Mouse (Mus musculus): Measurements from ENCODE around the gene Prelid3b. TPM values are rescaled to one million over a fixed set of nuclear protein-coding genes. Genes with fewer than 3 reads are reported as not detected.
A peak's percentile ranks its signal among the peaks of the same experiment; 100 is the strongest.

Gene Prelid3b
- polyA plus RNA-seq, 1 experiment from 2014 or later: 68.9 TPM

DNA sequence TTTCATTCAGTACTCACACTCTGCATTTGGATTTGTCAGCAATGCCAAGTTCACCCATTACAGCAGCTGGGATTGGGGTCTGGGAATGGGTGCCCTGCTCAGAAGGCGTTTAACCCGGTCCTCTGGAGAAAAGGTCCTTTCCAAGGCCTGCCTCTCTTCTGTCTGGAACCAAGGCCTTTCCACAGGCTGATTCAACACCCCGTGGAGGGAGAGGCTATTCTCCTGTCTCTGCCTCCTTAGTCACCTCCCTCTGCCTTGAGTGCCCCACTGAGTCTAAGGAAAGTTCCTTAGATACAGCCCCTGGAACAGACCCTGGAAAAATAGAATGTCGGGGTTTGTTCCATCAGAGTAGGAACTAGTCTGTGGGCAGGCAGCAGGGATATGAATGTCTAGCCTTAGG is 24.5 kb downstream of the Prelid3b start:
- Histone ChIP-seq H3K36me3 (ENCODE audit: insufficient read depth, low read length) (no peaks in the 10 kb centered on the region), H3K27ac (ENCODE audit: low read length) (no peak overlapping the region), H3K9me3 (ENCODE audit: low read length) (no peaks in the 10 kb centered on the region), H3K4me3 (ENCODE audit: low read depth, low read length) (no peak overlapping the region), H3K4me1 (ENCODE audit: insufficient read depth, low read depth, low read length) (no peaks in the 10 kb centered on the region), H3K4me2 (replicated peaks; ENCODE audit: low read depth, low read length) (no peak overlapping the region), H3K27me3 (replicated peaks; ENCODE audit: insufficient read depth, low read length) (no peaks in the 10 kb centered on the region), H3K9ac (replicated peaks; ENCODE audit: low read depth) (no peak overlapping the region)
- no peak for TF ChIP-seq CTCF (IDR thresholded peaks at IDR 0.05)
- TF ChIP-seq EP300 (IDR thresholded peaks at IDR 0.05): no peak
- DNase-seq (ENCODE audit: low spot score) (no peak), ATAC-seq (no peak)
- 83% methylated on average over 4 of the region's 4 CpGs for WGBS

DNA sequence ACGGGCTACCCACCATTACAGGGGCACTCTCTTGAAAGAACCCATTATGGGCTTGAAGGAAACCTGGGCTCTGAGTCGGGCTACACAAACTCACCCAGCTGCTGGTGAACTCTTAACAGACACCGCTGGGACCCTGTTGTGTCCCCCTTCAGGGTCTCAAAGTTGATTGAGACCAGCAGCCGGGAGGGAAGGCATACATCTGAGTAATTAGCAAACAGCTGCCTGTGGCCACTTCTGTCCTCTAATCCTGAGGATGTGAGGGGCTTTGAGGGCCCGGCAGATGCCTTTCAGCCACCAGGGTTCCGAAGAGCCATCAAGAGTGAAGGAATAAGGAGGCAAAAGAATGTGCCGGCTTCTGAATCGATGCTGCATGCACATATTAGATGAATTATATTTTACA is 26.0 kb downstream of the Prelid3b start:
- H3K27ac ChIP-seq (ENCODE audit: low read length): no peak overlapping the region
- H3K4me1 ChIP-seq (ENCODE audit: insufficient read depth, low read depth, low read length): no peaks in the 10 kb centered on the region
- H3K4me3 ChIP-seq (ENCODE audit: low read depth, low read length): no peak overlapping the region
- 54% methylated on average over 8 of the region's 8 CpGs for whole genome bisulfite sequencing
- no peaks in the 10 kb centered on the region for H3K9me3 ChIP-seq (ENCODE audit: low read length)
- no peaks in the 10 kb centered on the region for H3K27me3 ChIP-seq (replicated peaks; ENCODE audit: insufficient read depth, low read length)
- no peak overlapping the region for H3K4me2 ChIP-seq (replicated peaks; ENCODE audit: low read depth, low read length)
- DNase-seq (ENCODE audit: low spot score) (no peak), ATAC-seq (no peak)
- H3K9ac ChIP-seq (replicated peaks; ENCODE audit: low read depth): no peak overlapping the region
- TF ChIP-seq CTCF (IDR thresholded peaks at IDR 0.05) (no peak), EP300 (IDR thresholded peaks at IDR 0.05) (no peak)
- H3K36me3 ChIP-seq (ENCODE audit: insufficient read depth, low read length): no peaks in the 10 kb centered on the region

DNA sequence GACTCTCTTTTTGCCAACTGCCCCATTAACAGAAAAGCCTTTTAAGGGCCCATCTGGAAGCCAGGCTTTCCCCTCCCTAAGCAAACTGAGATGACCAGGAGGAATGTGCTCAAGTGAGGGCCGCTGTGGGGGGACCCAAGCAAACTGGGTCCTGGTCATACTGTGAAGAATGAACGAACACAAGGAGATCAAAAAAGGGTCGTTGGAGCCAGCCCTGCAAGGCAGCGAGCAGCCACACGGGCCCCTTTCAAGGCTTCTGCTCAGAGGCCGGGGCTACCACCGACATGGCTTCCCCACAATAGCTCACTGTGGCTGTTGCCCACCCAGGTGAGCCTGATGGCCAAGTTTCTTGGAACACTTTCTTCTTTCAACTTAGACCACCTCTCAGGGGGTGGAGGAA is 26.4 kb downstream of the Prelid3b start:
- H3K27me3 ChIP-seq (replicated peaks; ENCODE audit: insufficient read depth, low read length): no peaks in the 10 kb centered on the region
- H3K4me2 ChIP-seq (replicated peaks; ENCODE audit: low read depth, low read length): no peak overlapping the region
- no peak for TF ChIP-seq EP300 (IDR thresholded peaks at IDR 0.05)
- TF ChIP-seq CTCF (IDR thresholded peaks at IDR 0.05): no peak
- DNase-seq (ENCODE audit: low spot score) (no peak), ATAC-seq (no peak)
- H3K36me3 ChIP-seq (ENCODE audit: insufficient read depth, low read length): no peaks in the 10 kb centered on the region
- H3K4me3 ChIP-seq (ENCODE audit: low read depth, low read length): no peak overlapping the region
- 40% methylated on average over 7 of the region's 7 CpGs for WGBS
- H3K9ac ChIP-seq (replicated peaks; ENCODE audit: low read depth): no peak overlapping the region
- no peak overlapping the region for H3K27ac ChIP-seq (ENCODE audit: low read length)
- no peaks in the 10 kb centered on the region for H3K9me3 ChIP-seq (ENCODE audit: low read length)
- no peaks in the 10 kb centered on the region for H3K4me1 ChIP-seq (ENCODE audit: insufficient read depth, low read depth, low read length)

DNA sequence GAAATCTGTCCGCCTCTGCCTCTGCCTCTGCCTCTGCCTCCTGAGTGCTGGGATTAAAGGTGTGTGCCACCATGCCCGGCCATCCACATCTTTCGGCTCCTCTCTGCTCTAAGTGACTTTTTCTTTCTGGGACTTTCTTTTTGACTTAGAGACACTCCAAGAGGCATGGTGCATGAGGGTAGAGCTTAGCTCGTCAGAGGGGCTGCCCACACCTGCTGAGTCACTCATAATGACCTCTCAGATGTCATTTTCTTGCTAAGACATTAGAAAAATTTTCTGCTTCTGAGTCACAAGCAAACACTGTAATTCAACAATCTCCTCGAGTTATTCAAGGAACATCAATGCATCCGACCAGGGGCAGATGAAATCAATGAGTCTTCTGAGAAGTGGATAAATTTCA is 27.9 kb downstream of the Prelid3b start:
- no peak overlapping the region for H3K4me2 ChIP-seq (replicated peaks; ENCODE audit: low read depth, low read length)
- ATAC-seq (no peak), DNase-seq (ENCODE audit: low spot score) (no peak)
- no peak overlapping the region for H3K9ac ChIP-seq (replicated peaks; ENCODE audit: low read depth)
- H3K36me3 ChIP-seq (ENCODE audit: insufficient read depth, low read length): no peaks in the 10 kb centered on the region
- 66% methylated on average over 6 of the region's 6 CpGs for WGBS
- TF ChIP-seq EP300 (IDR thresholded peaks at IDR 0.05): no peak
- H3K27me3 ChIP-seq (replicated peaks; ENCODE audit: insufficient read depth, low read length): no peaks in the 10 kb centered on the region
- H3K9me3 ChIP-seq (ENCODE audit: low read length): no peaks in the 10 kb centered on the region
- H3K4me1 ChIP-seq (ENCODE audit: insufficient read depth, low read depth, low read length): 0 out of 2 replicates have a peak, but pooled peaks cover 1% of the 10 kb centered on the region
- no peak overlapping the region for H3K27ac ChIP-seq (ENCODE audit: low read length)
- H3K4me3 ChIP-seq (ENCODE audit: low read depth, low read length): no peak overlapping the region

DNA sequence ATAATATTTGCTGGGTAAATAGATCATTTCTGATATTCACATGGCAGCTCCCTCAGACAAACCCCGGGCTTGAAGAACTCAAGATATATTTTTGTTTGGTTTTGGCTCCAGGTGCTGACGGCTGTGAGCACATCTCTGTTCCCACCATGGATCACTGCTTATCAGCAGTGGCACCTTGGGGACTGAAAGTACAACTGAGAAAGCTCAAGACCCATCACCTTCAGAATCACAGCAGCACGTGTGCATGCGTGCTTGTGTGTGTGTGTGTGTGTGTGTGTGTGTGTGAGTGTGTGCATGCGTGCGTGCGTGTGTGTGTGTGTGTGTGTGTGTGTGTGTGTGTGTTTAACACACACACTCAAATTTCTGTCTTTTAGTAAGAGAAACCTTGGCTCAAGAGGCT is 28.5 kb downstream of the Prelid3b start:
- peaks cover 5% of the 10 kb centered on the region; the same call in 1 of the 2 replicates for H3K4me1 ChIP-seq (ENCODE audit: insufficient read depth, low read depth, low read length)
- no peak overlapping the region for H3K27ac ChIP-seq (ENCODE audit: low read length)
- WGBS: 58% methylated on average over 7 of the region's 7 CpGs
- no peak overlapping the region for H3K4me3 ChIP-seq (ENCODE audit: low read depth, low read length)
- no peak overlapping the region for H3K4me2 ChIP-seq (replicated peaks; ENCODE audit: low read depth, low read length)
- TF ChIP-seq EP300 (IDR thresholded peaks at IDR 0.05): no peak
- TF ChIP-seq CTCF (IDR thresholded peaks at IDR 0.05): no peak
- no peaks in the 10 kb centered on the region for H3K27me3 ChIP-seq (replicated peaks; ENCODE audit: insufficient read depth, low read length)
- no peak for DNase-seq (ENCODE audit: low spot score)
- H3K36me3 ChIP-seq (ENCODE audit: insufficient read depth, low read length): no peaks in the 10 kb centered on the region
- no peak for ATAC-seq
- no peak overlapping the region for H3K9ac ChIP-seq (replicated peaks; ENCODE audit: low read depth)
- no peaks in the 10 kb centered on the region for H3K9me3 ChIP-seq (ENCODE audit: low read length)

DNA sequence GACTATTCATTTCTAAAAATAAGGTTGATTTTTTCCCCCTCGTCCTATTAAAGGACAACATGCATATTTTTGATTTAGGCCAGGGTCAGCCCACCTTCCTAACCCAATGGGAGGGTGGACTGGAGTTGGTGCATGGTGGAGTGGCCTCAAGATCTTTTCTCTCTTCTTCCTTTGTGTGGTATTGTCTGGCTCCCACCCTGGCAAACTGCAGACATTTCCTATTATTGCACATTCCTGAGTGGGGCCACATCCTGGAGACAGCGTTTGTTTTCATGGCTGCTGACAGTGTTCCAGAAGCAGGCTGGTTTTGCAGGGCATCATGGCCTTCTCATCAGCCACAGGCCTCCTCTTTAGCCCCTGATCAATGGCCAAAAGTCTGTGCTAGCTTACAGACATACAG is 29.8 kb downstream of the Prelid3b start:
- H3K4me2 ChIP-seq (replicated peaks; ENCODE audit: low read depth, low read length): no peak overlapping the region
- peaks cover 16% of the 10 kb centered on the region for H3K4me1 ChIP-seq (ENCODE audit: insufficient read depth, low read depth, low read length)
- no peak overlapping the region for H3K9ac ChIP-seq (replicated peaks; ENCODE audit: low read depth)
- no peaks in the 10 kb centered on the region for H3K36me3 ChIP-seq (ENCODE audit: insufficient read depth, low read length)
- 16% methylated on average over 2 of the region's 2 CpGs for WGBS
- 0 out of 2 replicates have a peak overlapping the region, but pooled peaks have one; percentile 15 for H3K27ac ChIP-seq (ENCODE audit: low read length)
- no peaks in the 10 kb centered on the region for H3K9me3 ChIP-seq (ENCODE audit: low read length)
- H3K4me3 ChIP-seq (ENCODE audit: low read depth, low read length): no peak overlapping the region
- no peaks in the 10 kb centered on the region for H3K27me3 ChIP-seq (replicated peaks; ENCODE audit: insufficient read depth, low read length)
- no peak for DNase-seq (ENCODE audit: low spot score)
- TF ChIP-seq EP300 (IDR thresholded peaks at IDR 0.05) (peak; percentile 21; the same call in 1 of the 2 replicates), CTCF (IDR thresholded peaks at IDR 0.05) (no peak)
- ATAC-seq: no peak

DNA sequence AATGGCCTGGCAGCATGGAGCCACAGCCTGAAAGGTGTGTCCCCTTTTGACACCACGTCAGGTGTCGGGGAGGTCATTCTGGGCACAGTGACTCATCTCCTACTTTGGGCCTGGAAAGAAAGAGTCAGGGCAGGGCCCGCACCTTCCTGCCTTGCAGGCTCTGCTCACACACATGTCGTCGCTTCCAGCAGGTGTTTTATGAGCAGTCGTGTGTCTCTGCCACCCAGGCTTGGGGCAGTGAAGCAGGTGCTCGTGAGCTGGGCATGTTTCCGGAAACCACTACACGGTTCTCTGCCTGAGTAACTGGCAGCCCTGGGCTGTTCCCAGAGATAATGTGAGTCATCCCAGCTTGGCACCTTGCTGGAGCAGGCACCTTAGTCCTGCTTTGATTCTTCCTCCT is 30.4 kb downstream of the Prelid3b start:
- H3K4me1 ChIP-seq (ENCODE audit: insufficient read depth, low read depth, low read length): peaks cover 20% of the 10 kb centered on the region
- no peaks in the 10 kb centered on the region for H3K9me3 ChIP-seq (ENCODE audit: low read length)
- H3K4me2 ChIP-seq (replicated peaks; ENCODE audit: low read depth, low read length): no peak overlapping the region
- H3K27ac ChIP-seq (ENCODE audit: low read length): peak overlapping the region; percentile 78
- no peak for TF ChIP-seq CTCF (IDR thresholded peaks at IDR 0.05)
- H3K4me3 ChIP-seq (ENCODE audit: low read depth, low read length): no peak overlapping the region
- no peak overlapping the region for H3K9ac ChIP-seq (replicated peaks; ENCODE audit: low read depth)
- WGBS: 47% methylated on average over 9 of the region's 9 CpGs
- DNase-seq (ENCODE audit: low spot score): peak; percentile 70
- no peaks in the 10 kb centered on the region for H3K27me3 ChIP-seq (replicated peaks; ENCODE audit: insufficient read depth, low read length)
- ATAC-seq: peak; percentile 64
- H3K36me3 ChIP-seq (ENCODE audit: insufficient read depth, low read length): no peaks in the 10 kb centered on the region

All from lung, postnatal 0 days (tissue).